Mouse (Mus musculus): ENCODE measurements around the gene Sbk1. TPM values are rescaled to one million over a fixed set of nuclear protein-coding genes. Genes with fewer than 3 reads are reported as not detected.
"Not testable (repeated sequence)": the region's sequence is repeated elsewhere in the genome, so short reads cannot be mapped to it uniquely, and the experiment has no call there.

Gene Sbk1
- total RNA-seq, 2 experiments from 2014 or later: 75.6 to 82.4 TPM

GRCm38 (mm10) chr7:126323729-126324128 is 51.3 kb downstream of the Sbk1 start:
- intact Hi-C loops (cut with DNase I): loop anchor here (1.0 to 2.0 kb wide), 2 partner anchors 55 to 205 kb away; no protein-coding TSS in a partner anchor
- DNase-seq (ENCODE audit: low spot score in 2 of 2): peak; percentile 78 to 88

DNA sequence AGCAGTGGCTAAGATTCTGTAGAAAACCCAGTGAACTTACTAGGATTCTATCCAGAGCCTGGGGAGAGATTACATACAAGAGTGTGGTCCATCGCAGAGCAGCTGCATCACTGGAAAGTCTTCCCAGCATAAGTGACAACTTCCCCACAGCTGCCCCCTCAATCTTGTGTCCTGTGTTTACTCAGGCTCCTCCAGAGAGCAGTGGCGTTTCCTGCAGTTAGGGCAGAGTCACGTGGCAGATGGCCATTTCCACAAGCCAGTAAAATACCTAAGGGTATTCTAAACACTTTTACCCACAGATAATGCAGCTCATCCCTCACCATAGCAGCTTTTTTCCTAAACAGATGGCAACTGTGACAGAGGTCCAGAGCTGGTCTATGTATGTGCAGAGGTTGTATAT is 52.4 kb downstream of the Sbk1 start:
- no peak for DNase-seq (ENCODE audit: low spot score in 2 of 2)
- intact Hi-C loops (cut with DNase I): no loop called here

- DNase-seq (ENCODE audit: low spot score in 2 of 2); intact Hi-C loops (cut with DNase I): not testable (repeated sequence)
Observed at GRCm38 (mm10) chr7:126325576-126326273, 53.3 kb downstream of the Sbk1 start.

DNA sequence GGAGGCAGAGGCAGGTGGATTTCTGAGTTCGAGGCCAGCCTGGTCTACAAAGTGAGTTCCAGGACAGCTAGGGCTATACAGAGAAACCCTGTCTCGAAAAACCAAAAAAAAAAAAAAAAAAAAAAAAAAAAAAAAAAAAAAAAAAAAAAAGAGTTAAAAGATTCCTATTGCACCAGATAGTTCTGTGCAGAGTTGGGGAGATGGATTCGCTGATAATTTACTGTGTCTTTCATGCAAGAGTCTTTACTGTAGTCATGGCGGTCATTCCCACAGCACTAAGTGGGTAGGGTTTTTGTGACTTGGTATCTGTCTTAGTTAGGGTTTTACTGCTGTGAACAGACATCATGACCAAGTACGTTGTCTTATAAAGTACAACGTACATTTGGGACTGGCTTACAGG is 56.4 kb downstream of the Sbk1 start:
- DNase-seq (ENCODE audit: low spot score in 2 of 2); intact Hi-C loops (cut with DNase I): not testable (repeated sequence)

- intact Hi-C loops (cut with DNase I): no loop called here
- DNase-seq (ENCODE audit: low spot score in 2 of 2): no peak
Observed at GRCm38 (mm10) chr7:126329907-126330645, 57.7 kb downstream of the Sbk1 start.

DNA sequence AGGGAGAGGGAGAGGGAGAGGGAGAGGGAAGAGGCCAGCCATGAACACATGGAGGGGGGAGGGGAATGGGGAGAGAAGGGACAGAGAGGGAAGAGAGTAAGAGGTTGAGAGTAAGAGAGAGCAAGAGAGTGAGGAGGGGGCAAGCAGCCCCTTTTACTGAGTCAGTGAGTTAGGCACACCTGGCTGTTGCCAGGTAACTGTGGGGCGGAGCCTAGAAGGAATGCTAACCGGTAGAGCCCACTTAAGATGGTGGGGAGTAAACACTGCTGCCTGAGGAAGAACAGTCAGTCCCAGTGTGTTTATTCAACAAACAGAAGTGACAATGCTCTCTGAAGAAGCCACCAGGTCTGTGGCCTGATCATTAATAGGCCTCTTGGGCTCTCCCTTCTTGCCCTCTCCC is 58.3 kb downstream of the Sbk1 start:
- intact Hi-C loops (cut with DNase I): no loop called here
- no peak for DNase-seq (ENCODE audit: low spot score in 2 of 2)

DNA sequence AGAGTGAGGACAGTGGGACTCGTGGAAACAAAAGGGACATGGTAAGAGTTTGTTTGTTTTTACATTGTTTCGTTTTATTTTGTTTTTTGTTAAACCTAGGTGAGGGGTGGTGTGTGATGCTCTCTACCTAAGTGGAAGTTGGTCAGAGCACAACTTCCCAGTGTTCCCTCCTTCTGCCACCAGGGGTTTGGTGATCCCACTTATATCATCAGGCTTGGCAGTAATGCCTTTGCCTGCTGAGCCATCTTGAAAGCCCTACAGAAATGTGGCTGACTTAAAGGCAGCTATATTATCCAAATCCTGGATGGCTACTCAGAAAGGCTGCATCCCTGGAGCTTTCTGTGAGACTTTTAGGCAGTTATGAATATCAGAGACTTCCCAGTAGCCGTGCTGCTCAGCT is 60.3 kb downstream of the Sbk1 start:
- intact Hi-C loops (cut with DNase I): no loop called here
- no peak for DNase-seq (ENCODE audit: low spot score in 2 of 2)

DNA sequence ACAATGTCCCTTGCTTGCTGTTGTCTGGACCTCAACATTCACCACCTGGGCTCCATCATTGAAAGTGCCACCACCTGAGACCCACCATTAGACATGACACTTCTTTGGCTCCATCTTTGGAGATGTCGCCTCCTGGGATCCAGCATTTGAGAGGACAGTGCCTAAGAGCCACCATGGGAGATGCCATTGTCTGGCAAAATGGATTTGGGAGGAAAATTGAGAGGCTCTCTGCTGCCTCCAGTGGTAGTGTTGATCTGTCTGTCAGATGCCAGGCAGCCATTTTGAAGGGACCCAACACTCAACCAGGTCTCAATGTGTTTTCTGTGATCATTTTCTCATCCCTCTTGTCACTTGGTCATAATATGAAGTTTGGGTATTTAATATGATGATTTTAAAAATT is 63.1 kb downstream of the Sbk1 start:
- intact Hi-C loops (cut with DNase I): no loop called here
- no peak for DNase-seq (ENCODE audit: low spot score in 2 of 2)

DNA sequence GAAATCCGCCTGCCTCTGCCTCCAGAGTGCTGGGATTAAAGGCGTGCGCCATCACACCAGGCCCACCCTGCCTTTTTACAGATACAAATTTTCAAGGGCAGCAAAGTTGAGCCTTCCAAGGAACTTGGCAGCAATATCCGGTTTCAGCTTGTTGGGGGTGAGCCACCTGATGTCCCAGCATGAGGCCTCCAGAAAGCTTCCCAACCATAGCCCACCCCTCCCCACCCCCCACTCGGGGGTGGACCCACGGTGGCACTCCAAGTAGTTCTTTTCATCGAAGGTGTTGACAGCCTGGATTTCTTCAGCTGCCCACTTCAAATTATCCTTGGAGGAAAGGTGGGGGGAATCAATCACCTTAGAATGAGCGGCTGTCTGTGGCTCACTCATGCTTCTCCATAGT is 66.5 kb downstream of the Sbk1 start:
- intact Hi-C loops (cut with DNase I): no loop called here
- DNase-seq (ENCODE audit: low spot score in 2 of 2): no peak

- intact Hi-C loops (cut with DNase I): no loop called here
- DNase-seq (ENCODE audit: low spot score in 2 of 2): no peak
Observed at GRCm38 (mm10) chr7:126339521-126339971, 67.1 kb downstream of the Sbk1 start.

GRCm38 (mm10) chr7:126340206-126340618 is 67.8 kb downstream of the Sbk1 start:
- DNase-seq (ENCODE audit: low spot score in 2 of 2): no peak

DNA sequence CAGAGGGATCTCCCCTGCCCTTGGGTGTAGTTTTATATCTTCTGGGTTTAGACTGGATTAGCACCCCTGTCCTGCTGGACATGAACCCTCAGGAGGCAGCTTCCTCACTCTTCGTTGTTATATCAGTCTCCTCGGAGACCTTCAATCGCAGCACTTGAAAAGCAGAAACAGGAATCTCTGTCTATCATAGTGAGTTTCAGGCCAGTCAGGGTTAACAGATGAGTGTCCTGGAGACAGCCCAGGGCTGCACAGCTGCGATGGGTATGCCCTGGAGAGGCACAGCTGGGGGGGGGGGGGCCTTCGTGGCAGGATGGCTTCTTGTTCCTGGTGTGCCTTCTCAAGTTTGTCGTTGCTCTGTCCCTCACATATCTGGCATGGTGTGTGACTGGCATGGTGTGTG is 68.5 kb downstream of the Sbk1 start:
- intact Hi-C loops (cut with DNase I): no loop called here
- DNase-seq (ENCODE audit: low spot score in 2 of 2): no peak

More at GRCm38 (mm10) chr7:126340206-126340618, 67.8 kb downstream of the Sbk1 start:
- intact Hi-C loops (cut with DNase I): no loop called here

Other genes with a start within 250 kb of the Sbk1 start
- gene Gsg1l, start 190.2 kb upstream of the Sbk1 start, total RNA-seq (2021): 10 to 100 TPM; 81.6 to 84.0 TPM
- gene Xpo6, start 72.1 kb upstream of the Sbk1 start, total RNA-seq (2021): 10 to 100 TPM; 93.6 to 95.1 TPM
- gene Lat, start 97.0 kb downstream of the Sbk1 start, total RNA-seq (2021): under 1 TPM; 0.64 to 0.76 TPM
- 10 to 100 TPM; 87.9 to 97.7 TPM for gene Spns1, start 104.8 kb downstream of the Sbk1 start, total RNA-seq (2021)
- 1 to 10 TPM; 5.4 to 6.5 TPM for gene Nfatc2ip, start 124.1 kb downstream of the Sbk1 start, total RNA-seq (2021)
- gene Cd19, start 142.3 kb downstream of the Sbk1 start, total RNA-seq (2021): not detected
- gene Rabep2, start 156.1 kb downstream of the Sbk1 start, total RNA-seq (2021): 10 to 100 TPM; 10.8 to 14.4 TPM
- under 1 TPM; 0.32 to 0.39 TPM for gene Atp2a1, start 190.5 kb downstream of the Sbk1 start, total RNA-seq (2021)
- 10 to 100 TPM; 74.1 to 78.9 TPM for gene Sh2b1, start 202.8 kb downstream of the Sbk1 start, total RNA-seq (2021)
- gene Tufm, start 214.7 kb downstream of the Sbk1 start, total RNA-seq (2021): 10 to 100 TPM; 76.3 to 92.6 TPM
- gene Atxn2l, start 230.8 kb downstream of the Sbk1 start, total RNA-seq (2021): 100 to 1,000 TPM; 114 TPM